Mouse (Mus musculus) left cerebral cortex, adult 11 months (tissue): ENCODE results near the gene Mfsd14b.
A peak's percentile ranks its signal among the peaks of the same experiment; 100 is the strongest.

ENCODE experiments used
- DNase-seq: peaks from one replicate; pipeline ENCODE4 v3.0.0; 2022; ENCODE audit warnings: low spot score

Mfsd14b gene

DNA sequence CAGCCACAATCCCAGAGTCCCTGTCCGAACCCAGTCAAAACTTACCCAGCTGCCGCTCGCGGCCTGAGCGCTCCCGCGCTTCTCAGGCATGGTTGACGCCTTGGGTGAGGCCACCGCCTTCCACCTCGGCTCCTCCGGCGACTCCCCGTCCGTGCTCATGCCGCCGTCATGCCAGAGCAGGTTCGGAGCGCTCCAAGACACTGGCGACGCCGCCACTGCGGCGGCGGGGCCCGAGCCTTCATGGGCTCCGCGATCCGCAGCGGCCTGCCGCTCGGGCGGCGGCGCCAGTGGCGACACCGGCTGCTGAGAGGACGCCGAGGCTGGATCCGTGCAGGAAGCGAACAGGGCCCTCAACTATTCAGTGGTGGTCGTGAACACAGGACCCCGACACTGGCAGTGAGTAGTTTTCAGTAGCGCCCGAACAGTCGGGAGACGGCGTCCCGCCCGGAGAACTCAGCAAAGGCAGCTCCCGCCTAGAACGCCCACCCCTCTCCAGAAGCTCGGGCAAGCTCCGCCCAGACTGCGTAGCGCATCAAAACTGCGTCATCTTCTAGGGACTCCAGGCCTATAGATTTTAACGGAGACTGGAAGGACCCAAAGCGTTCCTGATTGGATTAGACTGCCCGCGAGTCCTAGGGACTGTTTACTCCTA, at the start of gene Mfsd14b:
Mfsd14b (minus strand) TSS at position 517 of the 652 bp plus-strand sequence.
- peak; percentile 84 for DNase-seq

DNA sequence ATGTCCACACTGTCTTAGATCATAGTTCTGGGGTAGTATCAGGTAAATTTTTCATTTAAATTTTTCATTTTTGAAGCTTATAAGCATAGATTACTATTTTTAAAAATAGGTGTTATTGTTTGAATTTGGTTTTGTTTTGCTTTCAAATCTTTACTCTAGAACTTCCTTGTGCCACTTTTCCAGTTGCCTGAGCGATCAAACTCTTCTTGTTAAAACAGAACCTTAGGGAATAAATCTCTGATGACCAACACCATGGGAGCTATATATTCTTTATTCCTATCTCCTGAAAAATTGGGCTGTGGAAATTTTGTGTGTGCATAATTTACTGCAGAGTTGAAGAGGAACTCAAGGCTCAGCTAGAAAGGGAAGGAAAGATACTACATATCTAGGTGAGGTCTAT, 37.2 kb upstream of the Mfsd14b start, which contains the start of gene Olfr466:
Olfr466 (plus strand) TSS at position 301 of the 400 bp plus-strand sequence.
- DNase-seq: no peak

DNA sequence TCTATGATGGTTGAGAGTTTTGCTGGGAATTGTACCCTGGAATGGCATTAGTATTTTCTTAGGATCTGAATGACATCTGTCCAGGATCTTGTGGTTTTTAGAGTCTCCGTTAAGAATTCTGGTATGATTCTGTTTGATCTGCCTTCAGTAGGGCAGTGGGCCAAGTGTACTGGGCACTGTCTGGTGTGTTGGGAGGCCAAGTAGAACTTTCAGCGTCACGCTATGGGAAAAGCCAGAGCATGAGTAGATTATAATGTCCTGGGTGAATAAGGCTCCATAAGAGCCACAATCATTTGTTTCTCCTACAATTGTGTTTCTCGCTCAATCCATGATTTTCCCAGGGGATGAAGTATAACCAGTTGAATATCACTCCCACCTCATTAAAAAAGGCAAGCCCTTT, 25.0 kb upstream of the Mfsd14b start, which contains the start of gene Olfr465-ps1:
Olfr465-ps1 (plus strand) TSS at position 301 of the 400 bp plus-strand sequence.
- no peak for DNase-seq

DNA sequence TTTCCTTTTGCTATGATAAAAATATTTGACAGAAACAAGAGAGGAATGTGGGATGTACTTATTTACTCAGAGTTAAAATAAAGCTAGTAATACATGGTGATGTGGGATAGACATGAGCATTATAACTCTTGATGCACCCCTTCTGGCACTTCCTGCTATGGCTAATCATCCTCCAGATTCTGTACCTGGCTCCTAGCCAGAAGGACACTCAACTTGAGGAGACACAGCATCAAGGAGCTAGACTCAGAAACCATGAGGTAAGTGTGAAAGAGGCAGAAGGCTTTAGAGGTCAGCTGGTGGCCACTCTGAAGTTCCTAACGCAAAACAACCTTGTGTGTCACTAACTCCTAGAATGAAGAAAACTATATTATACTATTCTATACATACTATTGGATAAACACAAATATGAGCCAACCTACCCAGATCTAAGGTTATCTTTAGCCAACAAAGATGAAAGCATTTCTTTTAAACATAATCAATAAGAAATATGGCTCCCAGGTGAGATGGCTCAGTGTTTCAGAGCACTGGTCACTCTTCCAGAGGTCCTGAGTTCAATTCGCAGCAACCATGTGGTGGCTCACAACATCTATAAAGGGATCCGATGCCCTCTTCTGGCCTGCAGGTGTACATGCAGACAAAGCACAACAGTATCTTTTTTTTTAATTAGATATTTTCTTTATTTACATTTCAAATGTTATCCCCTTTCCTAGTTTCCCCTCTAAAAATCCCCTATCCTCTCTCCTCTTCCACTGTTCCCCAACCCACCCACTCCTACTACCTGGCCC, 14.5 kb upstream of the Mfsd14b start:
- no peak for DNase-seq

DNA sequence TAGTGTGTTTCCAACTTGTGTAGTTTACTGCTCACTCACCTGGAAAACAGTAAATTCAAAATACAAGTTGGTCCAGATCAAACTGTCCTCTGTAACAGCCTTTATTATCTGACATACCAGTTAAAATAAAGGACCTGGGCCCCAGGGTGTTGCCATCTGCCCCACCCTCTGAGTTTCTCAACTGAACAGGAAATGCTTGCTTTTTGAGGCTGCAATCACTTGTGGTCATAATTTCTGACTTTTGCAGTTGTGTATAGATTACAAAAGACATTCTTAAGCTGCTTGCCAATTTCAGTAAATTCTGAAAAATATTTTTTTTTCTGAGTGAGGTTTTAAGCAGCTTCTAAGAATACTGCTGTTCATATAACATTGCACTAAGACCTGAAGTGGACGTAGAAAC, 9.3 kb upstream of the Mfsd14b start:
- DNase-seq: no peak

DNA sequence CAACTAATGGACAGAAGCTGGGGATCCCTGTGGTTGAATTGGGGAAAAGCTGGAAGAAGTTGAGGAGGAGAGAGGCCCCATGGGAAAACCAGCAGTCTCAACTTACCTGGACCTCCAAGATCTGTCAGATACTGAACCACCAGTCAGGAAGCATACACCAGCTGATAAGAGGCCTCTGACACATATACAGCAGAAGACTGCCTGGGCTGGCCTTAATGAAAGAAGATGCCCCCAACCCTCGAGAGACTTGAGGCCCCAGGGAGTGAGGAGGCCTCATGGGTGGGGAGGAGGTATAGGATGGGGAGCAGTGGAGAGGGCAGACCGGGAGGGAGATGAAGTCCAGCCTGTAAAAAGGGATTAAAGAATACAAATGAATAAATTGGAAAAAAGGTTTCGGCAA, 8.2 kb upstream of the Mfsd14b start:
- no peak for DNase-seq

DNA sequence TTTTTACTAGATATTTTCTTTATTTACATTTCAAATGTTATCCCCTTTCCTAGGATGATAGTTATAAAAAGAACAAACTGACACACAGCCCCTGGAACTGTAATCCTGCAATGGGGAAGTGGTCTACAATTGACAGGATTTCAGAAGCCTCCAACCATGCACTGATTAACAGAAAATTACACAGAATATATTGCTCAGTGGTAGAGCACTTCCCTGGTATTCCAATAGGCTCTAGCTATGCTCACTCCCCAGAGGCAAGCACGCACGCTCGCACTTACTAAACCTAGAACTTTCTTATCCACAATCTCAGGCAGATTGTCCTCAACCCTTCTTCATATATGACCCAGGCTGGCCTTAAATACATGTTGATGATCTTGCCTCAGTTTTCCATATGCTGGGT, 464 bp upstream of the Mfsd14b start:
- no peak for DNase-seq

DNA sequence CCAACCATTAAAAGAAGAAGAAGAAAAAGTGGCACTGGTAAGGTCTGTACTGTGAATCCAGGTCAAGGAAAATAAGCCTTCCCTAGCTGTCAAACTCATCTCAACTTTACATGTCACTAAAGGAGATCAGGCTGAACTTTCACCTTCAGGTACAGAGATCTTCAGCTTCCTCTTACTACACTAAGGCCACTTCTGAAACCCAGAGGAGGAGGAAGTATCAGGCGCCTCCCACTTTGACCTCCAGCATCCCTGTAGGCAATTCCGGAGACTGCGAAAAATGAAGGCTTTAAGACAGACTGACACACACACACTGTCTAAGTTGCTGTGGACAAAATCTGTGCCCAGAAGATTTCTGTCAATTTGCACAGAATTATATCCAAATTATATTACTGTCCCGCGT, 814 bp downstream of the Mfsd14b start:
- DNase-seq: no peak

DNA sequence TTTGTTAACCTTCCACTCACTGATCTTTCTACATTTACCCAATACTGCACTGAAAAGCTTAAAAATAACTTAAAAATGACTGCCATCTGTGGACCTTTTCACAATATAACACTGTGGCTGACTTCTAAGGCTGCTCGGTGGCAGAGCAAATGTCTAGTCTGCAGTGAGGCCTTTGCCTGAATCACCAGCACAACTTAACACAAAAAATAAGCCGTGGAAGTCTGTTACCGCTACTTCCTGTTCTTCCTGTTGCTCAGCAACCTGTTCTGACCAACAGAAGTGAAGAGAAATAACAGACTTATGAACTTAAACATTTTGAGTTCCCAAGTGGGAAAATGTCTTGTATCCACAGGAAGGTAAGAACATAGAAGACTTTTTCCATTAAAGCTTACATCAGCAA, 11.5 kb downstream of the Mfsd14b start:
- no peak for DNase-seq

DNA sequence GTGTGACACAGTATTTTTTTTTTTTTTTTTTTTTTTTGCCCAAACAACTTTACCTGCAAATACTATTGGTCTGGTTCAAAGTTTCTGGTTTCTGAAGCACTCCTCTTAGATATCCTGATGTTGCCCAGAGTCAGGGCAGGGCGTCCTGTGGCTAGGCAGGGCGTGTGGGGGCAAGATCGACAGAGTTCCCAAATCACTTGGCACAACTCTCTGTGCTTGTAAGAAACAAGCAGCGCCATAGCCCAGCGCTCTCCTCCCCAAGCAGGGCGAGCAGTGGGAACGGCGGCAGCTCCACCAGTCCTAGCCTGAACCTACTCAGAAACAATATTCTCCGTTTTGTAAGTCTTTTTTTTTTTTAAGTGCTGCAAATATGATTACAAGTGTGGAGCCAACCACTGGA, 12.1 kb downstream of the Mfsd14b start:
- DNase-seq: no peak

DNA sequence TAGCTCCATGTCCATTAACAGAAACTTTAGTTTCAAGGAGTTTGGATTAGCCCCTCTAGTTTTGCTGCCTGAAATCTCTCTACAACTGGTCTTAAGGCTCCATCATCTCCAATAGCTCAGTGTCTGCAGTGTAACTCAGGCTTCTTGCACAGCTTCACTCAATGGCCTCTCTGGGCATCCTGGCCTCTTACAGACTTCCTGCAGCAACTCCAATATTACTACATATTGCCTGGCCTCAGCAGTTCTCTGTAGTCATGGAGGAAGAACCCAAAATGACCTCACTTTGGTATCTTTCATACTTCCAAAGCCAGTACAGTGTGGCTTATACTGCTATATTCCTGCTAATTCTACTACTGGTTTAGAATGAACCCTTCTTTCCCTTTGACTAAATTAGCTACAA, 15.8 kb downstream of the Mfsd14b start:
- DNase-seq: no peak

DNA sequence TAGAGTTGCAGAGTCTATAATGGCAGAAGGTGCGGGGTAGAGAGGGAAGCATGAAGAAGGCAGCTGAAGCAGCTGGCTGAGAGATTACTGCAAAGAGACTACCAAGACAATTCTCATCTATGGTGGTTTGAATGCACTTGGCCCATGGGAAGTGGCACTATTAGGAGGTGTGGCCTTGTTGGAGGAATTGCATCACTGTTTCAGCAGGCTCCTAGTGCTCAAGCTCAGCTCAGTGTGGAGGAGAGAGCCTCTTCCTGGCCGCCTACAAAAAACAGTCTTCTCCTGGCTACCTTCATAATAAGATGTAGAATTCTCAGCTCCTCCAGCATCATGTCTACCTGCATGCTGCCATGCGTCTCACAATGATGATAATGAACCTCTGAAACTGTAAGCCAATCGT, 16.9 kb downstream of the Mfsd14b start:
- no peak for DNase-seq

DNA sequence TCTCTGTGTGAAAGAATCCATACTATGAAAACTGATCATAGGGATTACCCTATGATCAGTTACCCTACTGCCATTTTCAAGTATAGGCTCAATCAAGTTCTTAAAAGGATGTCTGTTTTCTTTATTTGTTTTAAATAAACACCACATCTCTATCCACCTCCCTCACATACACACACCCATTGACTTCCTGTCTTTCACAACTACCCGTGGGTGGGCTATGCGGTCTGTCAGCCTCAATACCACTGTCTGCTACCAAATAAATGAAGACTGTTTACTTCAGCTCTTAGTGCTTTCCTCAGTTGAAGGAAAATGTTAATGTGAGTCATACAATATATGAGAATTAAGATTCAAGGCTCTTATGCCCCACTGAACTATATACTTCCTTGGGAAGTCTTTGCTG, 42.8 kb downstream of the Mfsd14b start:
- no peak for DNase-seq

DNA sequence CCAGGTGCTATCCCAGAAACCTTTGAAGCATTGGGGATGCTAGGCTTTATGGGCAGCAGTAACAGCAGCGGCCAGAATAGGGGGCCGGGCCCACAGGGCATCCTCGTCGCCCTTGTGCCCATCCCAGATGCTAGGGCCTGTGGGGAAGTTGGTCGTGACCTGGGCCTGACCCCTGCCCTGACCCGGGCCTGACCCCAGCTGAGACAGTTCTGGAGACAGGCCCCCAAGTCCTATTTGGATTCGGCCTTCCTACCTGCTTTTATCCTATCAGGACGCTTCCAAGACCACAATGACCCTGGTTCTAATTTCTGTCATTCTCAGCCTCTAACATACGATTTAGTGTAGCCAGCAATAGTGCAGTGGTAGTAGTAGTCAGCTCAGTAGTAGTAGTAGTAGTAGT, 60.1 kb downstream of the Mfsd14b start, which contains the start of gene Prss47:
Prss47 (minus strand) TSS at position 101 of the 400 bp plus-strand sequence.
- DNase-seq: no peak

DNA sequence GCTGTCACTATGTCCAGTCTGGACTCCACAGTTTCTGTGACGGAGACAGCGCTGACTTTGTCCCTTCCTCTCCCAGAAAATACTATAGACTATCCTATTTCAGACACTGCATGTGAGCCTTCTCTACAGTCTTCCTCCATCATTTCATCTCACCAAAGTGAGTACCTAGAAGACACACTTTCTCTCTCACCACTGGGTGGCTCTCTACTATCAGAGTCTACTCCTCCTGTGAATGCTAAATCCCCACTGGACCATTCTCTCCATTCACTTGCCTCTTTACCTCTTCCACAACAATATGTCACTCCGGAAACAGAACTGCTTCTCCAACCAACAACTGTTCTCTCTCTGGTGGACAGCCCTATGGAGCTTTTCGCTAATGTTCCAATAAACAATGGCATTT, 77.7 kb downstream of the Mfsd14b start:
- no peak for DNase-seq

DNA sequence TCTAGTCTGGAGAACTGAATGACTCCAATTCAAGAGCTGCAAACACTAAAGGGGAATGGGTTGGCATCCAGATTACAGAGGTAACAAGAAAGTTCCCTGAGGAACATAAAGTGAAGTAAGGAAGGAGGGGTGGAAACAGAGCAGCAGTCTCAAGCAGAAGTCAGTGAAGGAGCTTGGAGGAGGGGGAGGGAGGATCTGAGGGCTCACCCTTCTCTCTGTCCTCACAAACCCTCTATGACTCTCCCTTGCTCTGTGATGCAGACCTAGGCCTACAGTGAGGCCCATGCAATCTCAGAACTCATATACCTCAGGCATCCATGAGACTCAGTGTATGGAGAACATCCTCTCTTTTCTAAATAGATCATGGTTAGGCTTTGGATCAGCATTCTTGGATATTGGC, 80.0 kb downstream of the Mfsd14b start, which contains the start of gene Spata31d1c:
Spata31d1c (plus strand) TSS at position 301 of the 400 bp plus-strand sequence.
- no peak for DNase-seq
